Mouse (Mus musculus) neural tube, embryonic 10.5 days (tissue): Measurements from ENCODE around the gene Bmpr1b.
A peak's percentile ranks its signal among the peaks of the same experiment; 100 is the strongest.

ENCODE experiments used
- DNase-seq: peaks from one replicate; pipeline ENCODE4 v3.0.0-alpha.2; 2017; ENCODE audit warnings: low spot score; ENCODE audit errors: extremely low spot score

The Bmpr1b gene

DNA sequence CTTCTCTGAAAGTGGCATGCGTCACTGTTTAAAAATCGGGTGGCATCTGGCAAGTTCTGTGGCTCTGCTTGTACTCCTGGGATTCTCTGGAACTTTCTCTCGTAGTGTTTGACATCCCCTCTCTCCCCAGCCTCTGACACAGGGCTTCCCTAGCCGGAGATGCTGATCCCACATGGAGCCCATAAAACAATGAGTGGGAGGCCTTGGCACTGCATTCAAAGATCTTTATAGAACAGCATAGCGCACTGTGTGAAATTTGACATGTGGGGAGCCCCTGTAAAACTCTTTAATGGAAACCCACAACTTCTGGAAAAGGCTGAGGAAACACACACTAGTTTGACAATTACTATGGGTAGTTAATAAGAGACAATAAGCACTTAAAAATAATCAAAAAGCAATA lies 126.2 kb downstream of the Bmpr1b start:
- DNase-seq: no peak

DNA sequence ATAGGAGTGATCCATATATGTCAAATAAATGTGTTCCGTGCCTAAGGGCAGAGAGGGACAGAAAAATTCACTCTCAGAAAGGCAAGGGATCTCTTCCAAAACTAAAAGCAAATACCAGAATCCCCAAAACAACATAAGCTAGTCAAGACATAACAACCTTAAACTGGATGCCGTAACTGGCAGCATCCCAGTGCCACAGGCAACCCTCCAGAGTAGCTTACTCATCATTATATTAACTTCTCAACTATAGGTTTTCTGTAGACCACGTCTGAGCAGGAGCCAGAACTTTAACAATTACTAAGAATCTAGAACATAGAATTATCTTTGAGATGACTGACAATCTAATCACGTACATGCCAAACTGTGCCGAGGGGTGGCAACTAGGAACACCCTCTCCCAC lies 128.9 kb downstream of the Bmpr1b start:
- no peak for DNase-seq

DNA sequence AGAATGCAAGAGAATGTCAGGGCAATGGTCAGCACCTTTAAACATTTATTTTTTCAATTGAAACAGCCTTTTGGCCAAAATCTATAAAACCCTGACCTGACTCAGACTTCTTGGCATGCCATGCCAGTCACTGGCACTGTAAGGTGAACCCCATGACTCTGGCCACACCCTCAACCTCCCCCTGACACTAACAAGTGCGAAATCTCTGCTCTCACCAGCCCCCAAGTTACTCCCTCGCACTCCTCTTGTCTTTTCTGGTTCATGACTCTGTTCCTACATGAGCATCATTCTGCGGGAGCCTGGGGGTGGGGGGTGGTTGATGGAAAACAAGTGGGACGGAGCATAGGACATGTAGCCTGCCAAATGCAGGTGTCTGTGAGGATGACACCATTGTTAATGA lies 135.1 kb downstream of the Bmpr1b start:
- DNase-seq: no peak

DNA sequence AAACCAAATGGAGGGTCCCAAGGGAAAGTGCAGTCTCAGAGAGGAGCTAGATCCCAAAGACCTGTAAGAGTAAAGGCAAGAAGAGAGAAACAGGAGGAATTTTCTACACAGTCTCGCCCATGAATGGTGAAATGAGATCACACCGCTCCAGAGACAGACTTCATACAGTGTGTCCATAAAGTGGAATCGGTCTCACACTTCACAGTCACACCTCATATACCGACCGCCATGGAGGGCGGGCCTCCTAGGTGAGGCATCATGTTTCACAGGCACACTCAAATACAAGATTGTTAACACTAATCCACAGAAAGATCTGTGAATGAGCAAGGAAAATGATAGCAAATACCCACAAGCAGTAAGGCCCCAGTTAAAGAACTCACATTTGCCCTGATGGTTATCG lies 149.5 kb downstream of the Bmpr1b start:
- DNase-seq: no peak

DNA sequence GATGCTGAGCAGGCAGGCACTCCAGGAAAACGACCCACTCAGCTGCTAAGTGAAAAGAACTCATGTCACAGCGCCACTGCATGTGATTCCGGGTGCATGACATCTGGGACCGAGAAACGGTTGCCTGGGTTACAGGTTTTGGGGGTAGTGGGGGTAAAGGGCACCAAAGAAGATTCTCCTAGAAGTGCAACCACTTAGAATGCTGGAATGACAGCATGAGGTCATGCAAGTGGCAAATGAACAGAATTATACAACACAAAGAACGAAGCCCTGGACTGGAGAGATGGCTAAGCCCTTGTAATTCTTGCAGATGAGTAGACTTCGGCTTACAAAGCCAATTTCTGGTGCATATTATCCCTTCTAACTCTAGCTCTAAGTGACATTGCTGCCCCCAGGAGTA lies 184.7 kb downstream of the Bmpr1b start:
- DNase-seq: no peak

DNA sequence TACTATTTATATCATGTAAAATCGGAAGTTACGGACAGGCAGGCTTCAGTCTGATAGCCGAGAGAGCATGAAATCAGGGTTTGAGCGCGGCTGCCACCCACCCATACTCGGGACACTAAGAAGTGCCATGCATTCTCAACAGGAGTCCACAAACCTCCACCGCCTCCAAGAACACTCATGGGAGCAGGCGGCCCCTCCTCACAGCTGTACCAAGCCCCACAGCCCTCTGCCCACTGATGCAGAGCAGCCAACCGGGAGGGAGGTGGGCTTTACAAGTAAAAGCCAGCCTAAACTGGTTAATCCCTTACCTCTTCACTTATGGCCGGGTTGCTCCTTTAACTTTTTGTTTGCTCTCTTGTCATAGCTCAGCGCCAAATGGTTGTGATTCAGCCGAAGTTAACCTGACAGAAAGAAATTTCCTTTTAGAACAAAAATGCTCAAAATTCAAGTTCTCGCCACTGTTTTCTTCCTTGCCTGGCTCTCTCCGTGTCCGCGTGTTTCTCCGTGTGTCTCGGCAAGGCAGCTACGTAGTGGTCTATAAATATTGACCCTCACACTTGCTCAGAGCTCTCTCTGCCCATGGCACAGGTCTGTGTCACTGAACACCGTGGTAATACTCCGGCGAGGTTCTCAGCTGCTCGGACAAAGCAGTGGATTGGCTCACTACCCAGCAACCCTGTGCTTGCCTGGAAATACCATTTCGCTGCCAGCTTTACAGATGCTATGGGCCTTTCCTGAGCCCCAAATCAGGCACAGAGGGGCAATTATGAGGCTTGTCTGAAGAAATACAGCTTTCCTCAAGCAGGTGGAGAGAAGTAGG lies 187.4 kb downstream of the Bmpr1b start:
- DNase-seq: no peak

DNA sequence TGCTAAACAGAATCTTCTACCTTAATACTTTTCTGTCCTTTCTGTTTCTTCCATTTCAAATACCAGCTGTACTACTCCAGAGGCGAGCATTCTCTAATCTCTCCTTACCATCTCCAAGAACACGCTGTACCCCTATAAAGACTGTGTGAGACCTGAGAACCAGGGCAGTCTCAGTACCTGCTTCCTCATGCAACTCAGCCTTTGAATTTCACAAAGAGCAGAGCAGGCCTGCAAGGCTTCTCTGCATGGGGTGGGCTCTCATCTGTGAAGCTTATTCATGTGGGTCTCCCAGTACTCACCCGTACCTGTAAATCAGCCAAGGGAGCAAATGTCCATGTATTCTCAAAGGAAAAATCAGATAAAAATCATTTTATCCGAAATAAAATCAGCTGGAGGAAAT lies 203.0 kb downstream of the Bmpr1b start:
- DNase-seq: no peak

DNA sequence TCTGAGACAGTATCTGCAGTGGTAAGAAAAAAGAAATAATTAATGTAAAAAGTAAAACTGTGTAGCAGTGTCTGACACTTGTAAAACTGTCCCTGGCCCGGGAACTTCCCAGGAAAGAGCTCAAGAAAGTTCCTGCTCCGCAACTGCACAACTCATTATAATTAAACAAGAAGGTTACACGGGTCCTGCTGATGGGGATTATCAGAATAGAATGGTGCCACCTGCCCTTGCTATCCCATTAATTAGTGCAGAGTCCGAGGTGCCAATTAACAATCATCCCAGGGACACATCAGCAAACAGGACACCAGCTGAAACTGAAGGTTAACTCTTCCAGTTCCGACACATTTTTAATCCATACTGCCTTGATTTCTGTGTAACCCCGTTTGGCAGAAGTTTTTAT lies 216.3 kb downstream of the Bmpr1b start:
- DNase-seq: no peak

DNA sequence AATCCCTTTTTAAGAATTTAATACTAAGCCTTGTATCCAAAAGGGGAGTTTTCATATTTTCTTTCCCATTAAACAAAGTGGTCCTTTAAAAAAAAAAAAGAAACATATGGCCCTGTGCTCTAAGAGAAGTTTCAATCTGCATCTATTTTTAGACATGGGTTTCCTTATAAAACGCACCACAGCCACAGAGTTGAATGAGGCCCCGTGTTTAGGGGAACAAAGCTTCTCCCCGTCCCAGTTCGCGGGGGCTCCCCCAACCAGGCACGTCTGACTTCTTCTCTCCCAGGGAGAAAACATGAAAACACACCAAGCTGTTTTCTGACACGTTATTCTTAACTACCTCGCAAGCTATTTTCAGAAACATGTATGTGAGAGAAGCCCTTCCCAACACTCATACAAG lies 218.6 kb downstream of the Bmpr1b start:
- DNase-seq: no peak

DNA sequence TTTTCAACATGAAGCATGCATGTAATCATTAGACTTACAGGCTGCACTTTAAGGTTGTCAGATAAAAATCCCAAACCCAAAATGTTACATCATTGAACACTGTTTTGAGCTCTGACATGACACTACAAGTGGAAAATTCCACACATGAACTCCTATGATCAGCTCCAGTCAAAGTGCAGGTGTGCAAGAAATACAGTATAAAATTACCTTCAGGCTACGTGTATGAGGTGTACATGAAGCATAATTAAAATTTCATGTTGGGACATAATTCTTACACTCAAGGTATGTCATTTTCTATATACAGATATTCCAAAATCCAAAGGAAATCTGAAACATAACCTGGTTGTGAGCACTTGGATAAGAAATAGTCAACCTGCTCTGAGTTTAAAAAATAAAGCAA lies 220.7 kb downstream of the Bmpr1b start:
- no peak for DNase-seq

DNA sequence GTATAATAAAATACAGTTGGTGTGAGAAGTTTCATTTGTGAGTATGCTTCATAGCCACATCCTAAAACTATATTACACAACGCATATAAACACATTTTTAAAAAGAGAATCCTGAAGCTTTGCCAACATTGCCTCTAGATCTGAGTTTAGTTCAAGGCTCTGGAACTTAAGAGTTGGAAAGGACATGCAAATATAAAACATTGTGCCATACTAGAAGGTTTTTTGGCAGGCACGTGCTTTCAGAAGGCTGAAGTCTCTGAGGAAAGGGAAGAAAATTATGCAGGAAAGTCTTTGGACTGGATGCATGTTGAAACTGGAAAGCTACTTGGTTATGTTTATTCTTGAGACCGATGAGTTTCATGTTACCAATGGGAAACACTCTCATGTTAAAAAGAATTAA lies 221.1 kb downstream of the Bmpr1b start:
- no peak for DNase-seq

DNA sequence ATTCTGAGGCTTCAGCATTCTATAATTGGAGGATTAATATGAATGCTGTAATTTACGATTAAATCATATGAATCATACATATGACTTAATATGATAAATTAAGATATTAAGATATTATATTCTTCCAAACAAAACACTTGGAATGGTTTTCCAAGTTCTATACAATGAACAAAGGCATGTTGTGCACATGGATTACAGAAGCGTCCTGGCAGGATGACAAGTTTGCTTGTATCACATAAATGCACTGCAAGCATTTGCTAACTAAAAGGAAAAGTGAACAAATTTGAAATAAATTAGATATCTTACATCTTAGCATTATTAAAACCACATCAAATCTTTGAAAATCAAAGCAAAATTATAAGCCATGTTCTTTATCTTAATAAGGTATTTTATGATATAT lies 222.4 kb downstream of the Bmpr1b start:
- no peak for DNase-seq

DNA sequence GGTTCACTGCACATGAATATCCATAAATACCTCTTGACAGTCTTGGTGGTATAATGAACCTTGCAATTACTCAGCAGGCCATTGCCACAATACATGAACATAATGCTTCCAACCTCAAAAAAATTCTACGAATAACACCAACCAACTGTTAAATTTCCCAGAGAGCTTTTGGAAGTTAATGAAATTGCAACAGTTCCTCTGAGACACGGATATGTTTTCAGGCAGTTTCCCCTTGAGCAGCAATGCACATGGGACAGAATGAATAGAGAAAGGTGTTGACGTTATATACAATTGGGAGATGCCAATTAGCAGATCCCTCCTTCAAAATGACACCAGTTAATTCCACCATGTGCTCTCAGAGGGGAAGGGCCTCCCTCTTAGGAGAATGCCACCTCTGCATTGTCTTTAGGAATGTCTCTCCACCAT lies 225.9 kb downstream of the Bmpr1b start:
- DNase-seq: no peak

DNA sequence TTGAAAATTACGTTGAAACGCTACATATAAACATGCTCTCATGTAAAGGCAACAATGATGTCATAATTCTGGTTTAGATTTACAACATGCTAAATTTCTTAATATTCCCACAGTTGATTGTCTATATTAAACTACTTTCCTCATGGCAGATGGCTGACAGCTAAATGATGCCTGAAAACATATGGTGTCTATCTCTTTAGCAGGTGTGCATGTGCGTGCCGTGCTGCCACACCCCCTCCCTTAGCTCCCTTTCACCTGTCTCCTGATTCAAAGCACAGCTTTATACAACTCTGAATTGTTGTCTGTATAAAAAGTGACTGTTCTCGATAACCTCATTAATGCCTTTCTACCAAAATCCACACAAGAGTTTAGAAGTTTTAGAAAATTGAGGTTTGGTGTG lies 229.0 kb downstream of the Bmpr1b start:
- DNase-seq: no peak

DNA sequence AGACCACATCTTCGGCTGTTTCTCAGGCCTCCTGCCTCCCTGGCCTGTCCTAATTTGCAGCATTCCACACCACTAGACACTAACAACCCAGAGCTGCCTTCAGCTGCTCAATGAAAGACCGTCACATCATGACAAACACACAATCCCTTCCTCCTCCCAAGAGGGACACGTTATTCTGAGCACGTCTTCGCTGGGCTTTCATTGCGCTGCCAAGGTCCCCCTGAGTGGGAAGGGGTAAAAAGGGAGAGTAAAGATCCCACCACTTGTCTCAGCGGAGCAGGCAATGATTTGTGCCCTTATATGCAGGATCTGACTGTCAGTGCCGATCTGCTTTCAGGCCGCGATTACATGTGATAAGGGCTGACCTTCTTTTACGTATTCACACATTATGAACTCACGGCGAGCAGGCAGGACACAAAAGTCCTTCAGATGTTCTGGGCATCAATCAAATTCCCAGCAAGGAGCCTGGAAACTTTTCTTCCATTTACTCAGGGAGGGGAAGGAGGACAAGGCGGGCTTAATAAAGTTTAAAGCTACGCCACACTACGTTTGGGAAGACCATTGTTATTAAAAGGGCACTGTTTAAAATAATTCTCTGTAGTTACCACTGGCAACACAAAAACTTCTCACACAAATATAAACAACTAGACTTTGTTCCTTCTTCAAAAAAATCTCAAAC lies 232.5 kb downstream of the Bmpr1b start:
- peak; percentile 57 for DNase-seq

DNA sequence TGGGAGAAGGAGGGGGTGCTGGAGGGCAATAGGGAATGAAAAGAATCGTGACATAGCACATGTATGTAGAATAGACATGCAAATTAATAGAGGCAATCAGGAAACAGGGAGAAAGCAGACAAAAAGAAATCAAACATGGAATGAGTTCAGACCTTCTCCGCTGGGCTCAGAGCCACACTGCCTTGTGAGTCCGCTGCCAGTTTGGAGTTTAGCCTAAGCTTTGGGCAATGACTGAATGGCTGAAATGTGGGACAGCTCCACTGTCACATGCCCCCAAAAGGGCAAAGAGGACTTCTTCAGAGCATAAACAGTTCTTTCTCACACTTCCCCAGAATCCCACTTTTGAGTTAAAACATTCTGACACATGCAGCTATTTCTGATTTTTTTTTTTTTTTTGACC lies 236.3 kb downstream of the Bmpr1b start:
- no peak for DNase-seq

DNA sequence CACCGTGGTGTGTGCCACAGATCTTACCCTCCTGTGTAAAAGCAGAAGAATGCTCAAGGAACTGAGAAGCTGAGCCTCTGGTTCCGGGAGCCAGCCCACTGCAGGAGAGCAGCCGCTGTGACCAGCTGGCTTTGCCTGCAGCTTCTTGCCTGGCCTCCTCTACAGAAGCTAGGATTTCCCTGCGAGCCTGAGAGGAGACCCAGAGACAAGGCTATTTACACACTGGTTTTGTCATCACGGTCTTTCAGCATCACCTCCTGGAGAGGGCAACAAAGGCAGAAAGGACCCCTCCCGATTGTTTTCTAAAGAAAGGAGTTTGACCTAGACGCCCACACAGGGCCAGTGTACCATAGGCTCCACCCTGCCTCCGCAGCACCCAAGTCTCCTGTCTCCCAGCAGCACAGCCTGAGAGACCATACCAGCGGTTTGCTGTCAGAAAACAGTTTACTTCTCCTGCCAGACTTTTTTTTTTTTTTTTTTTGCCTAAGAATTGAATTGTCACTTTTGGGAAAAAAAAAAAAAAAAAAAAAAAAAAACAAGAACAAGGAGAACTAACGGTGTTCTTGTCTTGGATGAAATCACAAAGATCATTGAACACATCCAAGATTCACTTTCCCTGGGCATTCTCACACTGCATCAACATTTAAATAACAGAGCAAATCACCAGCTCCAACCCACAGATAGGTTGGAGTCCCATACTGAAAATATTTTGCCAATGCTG lies 237.7 kb downstream of the Bmpr1b start:
- peak; percentile 60 for DNase-seq

DNA sequence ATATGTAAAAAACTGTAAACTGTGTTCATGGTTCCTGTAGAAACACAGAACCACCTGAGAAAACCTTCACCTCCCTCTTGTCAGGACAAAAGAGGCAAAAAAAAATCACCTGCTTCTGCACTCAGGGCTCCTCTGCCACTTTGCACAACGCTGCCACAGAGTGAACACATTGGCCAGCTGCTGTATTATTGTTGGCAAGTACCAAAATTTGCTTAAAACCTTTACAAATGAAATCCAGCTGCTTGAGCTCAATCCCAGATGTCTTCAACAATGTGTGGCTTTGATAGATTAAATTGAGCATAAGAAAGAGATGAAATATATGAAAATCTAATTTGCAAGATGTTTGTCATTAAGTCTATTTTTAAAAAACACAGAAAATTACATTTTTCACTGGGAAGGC lies 245.8 kb downstream of the Bmpr1b start:
- no peak for DNase-seq

DNA sequence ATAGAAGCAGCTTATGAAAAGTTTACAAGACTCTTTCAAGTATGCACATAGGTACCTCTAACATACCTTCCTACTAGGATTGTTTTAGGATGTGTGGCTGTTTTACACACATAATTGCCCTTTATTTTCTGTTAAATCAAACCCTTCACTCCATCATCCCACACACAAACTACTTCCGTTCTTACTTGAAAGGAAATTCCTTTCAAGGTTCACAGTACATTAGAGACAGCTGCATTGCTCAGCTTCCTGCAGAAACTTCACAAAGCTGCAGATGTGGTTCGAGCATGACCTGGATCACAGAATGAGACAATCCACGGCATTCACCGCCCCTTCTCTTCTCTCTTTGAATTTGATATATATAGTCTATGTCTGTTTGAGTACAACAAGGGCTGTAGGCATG lies 248.1 kb downstream of the Bmpr1b start:
- no peak for DNase-seq

DNA sequence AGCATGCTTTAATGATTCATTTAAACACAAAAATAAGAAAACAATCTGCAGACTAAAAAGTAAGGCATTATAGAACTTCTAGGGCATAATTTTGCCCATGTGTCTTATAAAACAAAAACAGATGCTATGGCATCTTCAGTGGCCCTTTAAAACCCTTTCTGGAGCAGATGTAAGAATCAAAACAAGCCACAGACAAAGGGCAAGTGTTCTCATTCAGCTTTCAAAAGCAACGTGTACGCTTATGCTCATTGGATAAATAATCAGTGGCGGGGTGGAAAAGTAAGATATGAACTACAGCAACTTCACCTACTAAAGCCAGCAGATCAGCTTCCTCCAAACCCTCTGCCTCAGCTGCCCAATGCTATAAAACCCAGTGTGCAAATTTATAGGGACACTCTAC lies 249.6 kb downstream of the Bmpr1b start:
- DNase-seq: no peak

DNA sequence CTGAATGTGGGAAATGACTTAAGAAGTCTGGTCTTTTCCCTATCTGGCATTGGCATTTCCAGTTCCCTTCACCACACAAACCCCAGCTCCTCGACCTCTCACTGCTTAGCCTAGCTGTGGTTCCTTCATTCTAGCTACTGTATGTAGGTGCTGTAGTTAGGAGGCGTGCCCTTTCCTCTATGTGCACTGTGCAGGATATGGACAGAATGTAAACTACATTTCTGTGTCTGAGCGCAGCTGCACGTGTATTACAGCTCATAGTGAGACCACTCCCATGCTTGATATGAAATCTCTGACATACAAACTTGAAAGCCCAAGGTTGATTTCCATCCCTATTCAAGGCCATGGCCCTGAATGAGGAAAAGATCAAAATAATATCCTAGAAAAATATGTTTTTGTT lies 252.1 kb downstream of the Bmpr1b start:
- no peak for DNase-seq

DNA sequence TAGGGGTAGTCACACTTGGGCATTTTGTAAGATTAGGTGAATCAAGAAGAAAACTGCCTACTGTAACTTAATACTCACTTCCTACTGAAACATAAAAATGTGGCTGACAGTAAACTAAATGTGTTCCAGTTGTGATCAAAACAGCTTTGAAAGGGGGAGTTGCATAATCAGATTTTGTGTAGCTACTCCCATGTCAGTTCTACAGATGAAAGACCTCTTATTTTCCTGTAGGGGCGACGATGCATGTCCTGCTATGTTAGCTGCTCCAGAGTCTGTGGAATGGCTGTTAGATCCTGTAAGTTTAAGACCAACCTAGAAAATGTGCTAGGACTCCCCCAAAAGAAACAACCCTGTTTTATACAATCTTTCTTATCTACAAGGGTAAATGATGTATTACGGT lies 253.2 kb downstream of the Bmpr1b start:
- DNase-seq: no peak
